Mouse (Mus musculus): ENCODE data around the gene Arhgef10l.

DNA sequence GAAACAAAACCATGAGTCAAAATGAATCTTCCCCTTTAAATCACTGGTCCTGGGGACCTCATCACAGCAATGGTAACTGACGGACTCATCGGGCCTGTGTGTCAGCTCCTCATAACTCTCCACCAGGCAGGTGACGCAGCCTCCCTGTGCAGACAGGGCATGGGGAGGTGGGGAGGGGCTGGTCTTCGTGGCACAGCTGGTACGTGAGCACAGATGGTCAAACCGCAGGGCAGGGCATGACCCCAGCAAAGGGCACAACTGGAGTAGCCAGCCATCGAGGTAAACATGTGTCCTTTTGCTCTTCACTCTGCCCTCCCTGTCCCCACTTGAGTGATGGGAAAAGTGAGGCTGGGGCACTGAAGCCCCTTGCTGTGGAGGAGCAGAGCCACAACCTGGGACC is 59.0 kb downstream of the Arhgef10l start:
- TF ChIP-seq CTCF (IDR thresholded peaks at IDR 0.05; ENCODE audit: extremely low read depth, insufficient read length, insufficient replicate concordance, low read depth, low read length) (no peak), POLR2A (IDR thresholded peaks at IDR 0.05; ENCODE audit: low read depth, low read length) (no peak)
